Mouse (Mus musculus): ENCODE results near the gene Lin7c.

The Lin7c gene

GRCm38 (mm10) chr2:109942810-109943570 lies 52.3 kb downstream of the Lin7c start:
- no peak for DNase-seq (ENCODE audit: low spot score)

DNA sequence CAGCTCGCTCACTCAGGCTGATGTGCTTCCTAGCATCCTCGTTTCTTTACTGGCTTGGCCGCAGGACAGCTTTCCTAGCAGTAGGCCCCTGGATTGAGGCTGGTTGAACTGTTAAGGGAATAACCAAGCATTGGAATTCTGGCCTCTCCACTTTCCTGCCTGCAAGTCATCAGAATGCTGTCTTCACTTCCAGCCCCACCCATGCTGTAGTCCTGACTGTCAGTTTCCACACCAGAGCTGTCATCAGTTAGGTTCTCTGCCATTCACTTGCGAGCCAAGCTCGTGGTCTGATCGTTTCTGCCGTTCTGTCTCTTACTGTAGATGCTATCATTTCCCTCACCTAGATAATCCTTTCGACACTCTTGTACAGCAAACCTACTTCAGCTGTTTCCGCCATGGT lies 54.3 kb downstream of the Lin7c start:
- no peak for DNase-seq (ENCODE audit: low spot score)

DNA sequence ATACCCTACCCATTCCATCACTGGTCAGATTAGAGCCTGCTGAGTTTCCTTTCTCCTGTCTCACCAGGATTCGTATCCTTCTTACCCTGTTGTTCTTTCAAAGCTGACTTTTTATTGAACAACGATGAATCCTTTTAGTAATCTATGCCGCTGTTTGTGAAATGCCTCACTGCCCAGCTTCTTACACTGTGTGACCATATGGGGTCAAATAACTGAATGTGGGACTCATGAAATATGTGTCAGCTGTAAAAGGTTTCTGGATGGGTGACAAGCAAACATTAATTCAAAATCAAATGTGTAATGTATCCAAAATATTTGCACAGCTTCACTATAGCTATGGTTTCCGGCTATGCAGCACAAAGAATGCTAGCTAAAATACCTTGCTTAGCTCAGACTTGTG lies 54.9 kb downstream of the Lin7c start:
- DNase-seq (ENCODE audit: low spot score): no peak

- no peak for DNase-seq (ENCODE audit: low spot score)
Measured at GRCm38 (mm10) chr2:109946426-109946825, 55.8 kb downstream of the Lin7c start.

- DNase-seq (ENCODE audit: low spot score): no peak
Measured at GRCm38 (mm10) chr2:109949519-109949918, 58.9 kb downstream of the Lin7c start.

DNA sequence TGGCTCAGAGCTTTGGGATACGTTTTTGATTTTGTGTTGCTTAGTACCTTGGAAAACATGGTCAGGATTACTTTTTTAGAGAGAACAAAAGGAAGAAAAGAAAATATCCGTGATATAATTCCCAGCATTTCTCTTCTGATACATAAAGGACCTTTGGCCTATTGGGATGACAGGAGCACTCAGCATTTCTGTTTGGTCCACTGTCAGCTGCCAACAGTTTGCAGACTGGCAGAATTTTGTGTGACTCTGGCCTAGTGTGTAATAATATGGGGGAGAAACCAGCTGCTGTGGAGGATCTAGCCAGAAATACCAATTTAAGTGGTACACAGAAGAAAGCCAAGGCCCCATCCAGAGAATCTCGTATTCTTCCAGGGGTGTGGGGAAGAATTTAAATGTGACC lies 59.7 kb downstream of the Lin7c start:
- DNase-seq (ENCODE audit: low spot score): no peak

Data from ovary, postnatal 10 days (tissue).